Mouse (Mus musculus): ENCODE measurements around the gene Morn4. TPM values are rescaled to one million over a fixed set of nuclear protein-coding genes. Genes with fewer than 3 reads are reported as not detected.

Morn4 gene
- polyA plus RNA-seq, 1 experiment from 2014 or later = 160 TPM

- no peak for ATAC-seq
- H3K27me3 ChIP-seq (ENCODE audit: control insufficient read depth, insufficient read depth, low read depth, low read length) = no peaks in the 10 kb centered on the region
- no peaks in the 10 kb centered on the region for H3K9me3 ChIP-seq (replicated peaks; ENCODE audit: control insufficient read depth, low read length, poor library complexity, severe bottlenecking)
- H3K4me2 ChIP-seq (ENCODE audit: low read length) = no peak overlapping the region
- H3K27ac ChIP-seq (ENCODE audit: low read length) = no peak overlapping the region
- no peaks in the 10 kb centered on the region for H3K36me3 ChIP-seq (ENCODE audit: control insufficient read depth, insufficient read depth, low read length)
- no peak overlapping the region for H3K9ac ChIP-seq (ENCODE audit: low read depth, low read length)
- 89% methylated on average over 11 of the region's 11 CpGs for WGBS
- H3K4me1 ChIP-seq (ENCODE audit: control insufficient read depth, insufficient read depth, low read length) = peaks cover 2% of the 10 kb centered on the region; the same call in 1 of the 2 replicates
- no peak overlapping the region for H3K4me3 ChIP-seq (ENCODE audit: low read depth, low read length)
Observed at GRCm38 (mm10) chr19:42037167-42037702, 48.9 kb downstream of the Morn4 start.

GRCm38 (mm10) chr19:42036357-42036756 is 49.8 kb downstream of the Morn4 start:
- H3K4me2 ChIP-seq (ENCODE audit: low read length) = no peak overlapping the region
- 83% methylated on average over 3 of the region's 3 CpGs for WGBS
- H3K36me3 ChIP-seq (ENCODE audit: control insufficient read depth, insufficient read depth, low read length) = no peaks in the 10 kb centered on the region
- H3K27me3 ChIP-seq (ENCODE audit: control insufficient read depth, insufficient read depth, low read depth, low read length) = no peaks in the 10 kb centered on the region
- ATAC-seq = no peak
- H3K9me3 ChIP-seq (replicated peaks; ENCODE audit: control insufficient read depth, low read length, poor library complexity, severe bottlenecking) = no peaks in the 10 kb centered on the region
- no peak overlapping the region for H3K9ac ChIP-seq (ENCODE audit: low read depth, low read length)
- no peak overlapping the region for H3K27ac ChIP-seq (ENCODE audit: low read length)
- H3K4me1 ChIP-seq (ENCODE audit: control insufficient read depth, insufficient read depth, low read length) = peaks cover 2% of the 10 kb centered on the region; the same call in 1 of the 2 replicates
- H3K4me3 ChIP-seq (ENCODE audit: low read depth, low read length) = no peak overlapping the region

GRCm38 (mm10) chr19:42035456-42036248 is 50.5 kb downstream of the Morn4 start, which contains the start of gene Ankrd2:
TSS of gene Ankrd2 (plus strand) at chr19:42036000.
- no peak within 1 kb of the TSS for H3K4me3 ChIP-seq (ENCODE audit: low read depth, low read length)
- no peak within 1 kb of the TSS for H3K27ac ChIP-seq (ENCODE audit: low read length)

GRCm38 (mm10) chr19:42034881-42035455 is 51.2 kb downstream of the Morn4 start:
- H3K4me2 ChIP-seq (ENCODE audit: low read length) = no peak overlapping the region
- H3K9ac ChIP-seq (ENCODE audit: low read depth, low read length) = no peak overlapping the region
- H3K4me1 ChIP-seq (ENCODE audit: control insufficient read depth, insufficient read depth, low read length) = peaks cover 2% of the 10 kb centered on the region; the same call in 1 of the 2 replicates
- H3K36me3 ChIP-seq (ENCODE audit: control insufficient read depth, insufficient read depth, low read length) = no peaks in the 10 kb centered on the region
- no peak for ATAC-seq
- no peaks in the 10 kb centered on the region for H3K27me3 ChIP-seq (ENCODE audit: control insufficient read depth, insufficient read depth, low read depth, low read length)
- H3K27ac ChIP-seq (ENCODE audit: low read length) = no peak overlapping the region
- 59% methylated on average over 11 of the region's 11 CpGs for WGBS
- H3K9me3 ChIP-seq (replicated peaks; ENCODE audit: control insufficient read depth, low read length, poor library complexity, severe bottlenecking) = no peaks in the 10 kb centered on the region
- no peak overlapping the region for H3K4me3 ChIP-seq (ENCODE audit: low read depth, low read length)

More at GRCm38 (mm10) chr19:42035456-42036248, 50.5 kb downstream of the Morn4 start, which contains the start of gene Ankrd2:
- H3K27me3 ChIP-seq (ENCODE audit: control insufficient read depth, insufficient read depth, low read depth, low read length) = no peaks in the 10 kb centered on the region
- no peaks in the 10 kb centered on the region for H3K36me3 ChIP-seq (ENCODE audit: control insufficient read depth, insufficient read depth, low read length)
- WGBS = 63% methylated on average over 19 of the region's 19 CpGs
- no peak within 1 kb of the TSS for H3K9ac ChIP-seq (ENCODE audit: low read depth, low read length)
- H3K4me1 ChIP-seq (ENCODE audit: control insufficient read depth, insufficient read depth, low read length) = peaks cover 2% of the 10 kb centered on the region; the same call in 1 of the 2 replicates
- peak; percentile 83 for ATAC-seq
- no peak within 1 kb of the TSS for H3K4me2 ChIP-seq (ENCODE audit: low read length)
- no peaks in the 10 kb centered on the region for H3K9me3 ChIP-seq (replicated peaks; ENCODE audit: control insufficient read depth, low read length, poor library complexity, severe bottlenecking)

- H3K4me1 ChIP-seq (ENCODE audit: control insufficient read depth, insufficient read depth, low read length) = peaks cover 2% of the 10 kb centered on the region; the same call in 1 of the 2 replicates
- H3K27ac ChIP-seq (ENCODE audit: low read length) = no peak overlapping the region
- H3K9me3 ChIP-seq (replicated peaks; ENCODE audit: control insufficient read depth, low read length, poor library complexity, severe bottlenecking) = no peaks in the 10 kb centered on the region
- no peak for ATAC-seq
- H3K36me3 ChIP-seq (ENCODE audit: control insufficient read depth, insufficient read depth, low read length) = no peaks in the 10 kb centered on the region
- WGBS = 78% methylated on average over 9 of the region's 9 CpGs
- H3K9ac ChIP-seq (ENCODE audit: low read depth, low read length) = no peak overlapping the region
- no peak overlapping the region for H3K4me3 ChIP-seq (ENCODE audit: low read depth, low read length)
- no peaks in the 10 kb centered on the region for H3K27me3 ChIP-seq (ENCODE audit: control insufficient read depth, insufficient read depth, low read depth, low read length)
- H3K4me2 ChIP-seq (ENCODE audit: low read length) = no peak overlapping the region
Observed at GRCm38 (mm10) chr19:42034146-42034775, 51.9 kb downstream of the Morn4 start.

GRCm38 (mm10) chr19:42033611-42034010 is 52.5 kb downstream of the Morn4 start:
- H3K4me2 ChIP-seq (ENCODE audit: low read length) = no peak overlapping the region
- H3K27me3 ChIP-seq (ENCODE audit: control insufficient read depth, insufficient read depth, low read depth, low read length) = no peaks in the 10 kb centered on the region
- WGBS = 78% methylated on average over 14 of the region's 14 CpGs

GRCm38 (mm10) chr19:42031112-42031511 is 55.0 kb downstream of the Morn4 start:
- 87% methylated on average over 5 of the region's 5 CpGs for WGBS
- Histone ChIP-seq H3K36me3 (ENCODE audit: control insufficient read depth, insufficient read depth, low read length) (no peaks in the 10 kb centered on the region), H3K9ac (ENCODE audit: low read depth, low read length) (no peak overlapping the region), H3K9me3 (replicated peaks; ENCODE audit: control insufficient read depth, low read length, poor library complexity, severe bottlenecking) (no peaks in the 10 kb centered on the region), H3K27me3 (ENCODE audit: control insufficient read depth, insufficient read depth, low read depth, low read length) (no peaks in the 10 kb centered on the region), H3K4me1 (ENCODE audit: control insufficient read depth, insufficient read depth, low read length) (peaks cover 2% of the 10 kb centered on the region; the same call in 1 of the 2 replicates), H3K27ac (ENCODE audit: low read length) (no peak overlapping the region), H3K4me3 (ENCODE audit: low read depth, low read length) (no peak overlapping the region), H3K4me2 (ENCODE audit: low read length) (no peak overlapping the region)
- ATAC-seq = no peak

More at GRCm38 (mm10) chr19:42033611-42034010, 52.5 kb downstream of the Morn4 start:
- Histone ChIP-seq H3K4me3 (ENCODE audit: low read depth, low read length) (no peak overlapping the region), H3K27ac (ENCODE audit: low read length) (no peak overlapping the region), H3K9ac (ENCODE audit: low read depth, low read length) (no peak overlapping the region), H3K9me3 (replicated peaks; ENCODE audit: control insufficient read depth, low read length, poor library complexity, severe bottlenecking) (no peaks in the 10 kb centered on the region), H3K36me3 (ENCODE audit: control insufficient read depth, insufficient read depth, low read length) (no peaks in the 10 kb centered on the region), H3K4me1 (ENCODE audit: control insufficient read depth, insufficient read depth, low read length) (peaks cover 2% of the 10 kb centered on the region; the same call in 1 of the 2 replicates)
- no peak for ATAC-seq

GRCm38 (mm10) chr19:42026158-42026557 is 60.0 kb downstream of the Morn4 start:
- Histone ChIP-seq H3K9ac (ENCODE audit: low read depth, low read length) (no peak overlapping the region), H3K4me3 (ENCODE audit: low read depth, low read length) (no peak overlapping the region), H3K4me1 (ENCODE audit: control insufficient read depth, insufficient read depth, low read length) (no peaks in the 10 kb centered on the region), H3K36me3 (ENCODE audit: control insufficient read depth, insufficient read depth, low read length) (no peaks in the 10 kb centered on the region), H3K4me2 (ENCODE audit: low read length) (no peak overlapping the region), H3K9me3 (replicated peaks; ENCODE audit: control insufficient read depth, low read length, poor library complexity, severe bottlenecking) (no peaks in the 10 kb centered on the region), H3K27ac (ENCODE audit: low read length) (no peak overlapping the region), H3K27me3 (ENCODE audit: control insufficient read depth, insufficient read depth, low read depth, low read length) (no peaks in the 10 kb centered on the region)
- 8% methylated on average over 5 of the region's 5 CpGs for WGBS
- ATAC-seq = peak; percentile 67
